In the genomic region with DNA sequence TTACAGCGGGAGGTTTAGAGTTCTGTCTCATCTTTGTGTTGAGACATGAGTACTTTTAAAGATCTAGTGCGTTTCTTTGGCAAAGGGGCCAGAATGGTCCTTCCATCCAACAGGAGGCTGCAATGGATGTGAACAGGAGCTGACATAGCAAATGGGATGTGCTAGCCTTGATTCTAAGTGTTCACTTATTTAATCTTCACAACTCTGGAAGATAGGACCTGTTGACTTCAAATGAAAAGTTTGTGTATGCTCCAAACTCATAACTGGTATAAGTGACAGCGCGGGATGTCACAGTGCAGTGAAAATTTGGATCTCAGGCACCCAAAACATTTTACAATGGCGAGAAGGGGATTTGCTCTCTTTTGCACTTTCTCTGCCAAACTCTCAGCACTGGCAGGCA, we compare ENCODE assay signal across 7 mouse cellular contexts. TPM values are rescaled to one million over a fixed set of nuclear protein-coding genes. Genes with fewer than 3 reads are reported as not detected.
A peak's percentile ranks its signal among the peaks of the same experiment; 100 is the strongest.
DNase-seq lines count a peak whose midpoint lies in the region; ATAC-seq and TF ChIP-seq lines count a peak whose summit lies in the region.

No protein-coding gene starts in this region.

- H3K4me3 ChIP-seq in lung, embryonic 14.5 days (ENCODE audit: low read depth, low read length): peak overlapping the region; percentile 44
- peak overlapping the region; percentile 46 for H3K4me3 ChIP-seq in forebrain, embryonic 15.5 days
- H3K4me3 ChIP-seq in limb, embryonic 13.5 days: peak overlapping the region; percentile 66
- H3K4me3 ChIP-seq in stomach, embryonic 14.5 days (ENCODE audit: low read depth, low read length): peak overlapping the region; percentile 44

- no peaks in the 10 kb centered on the region for H3K9me3 ChIP-seq in lung, embryonic 14.5 days (ENCODE audit: low read depth, low read length)
- no peaks in the 10 kb centered on the region for H3K9me3 ChIP-seq in forebrain, embryonic 15.5 days
- no peaks in the 10 kb centered on the region for H3K9me3 ChIP-seq in limb, embryonic 13.5 days
- no peaks in the 10 kb centered on the region for H3K9me3 ChIP-seq in stomach, embryonic 14.5 days (ENCODE audit: control insufficient read depth, low read depth, low read length)

- peaks cover 36% of the 10 kb centered on the region for H3K27me3 ChIP-seq in lung, embryonic 14.5 days (ENCODE audit: insufficient read depth, low read length)
- peaks cover 20% of the 10 kb centered on the region for H3K27me3 ChIP-seq in forebrain, embryonic 15.5 days
- H3K27me3 ChIP-seq in limb, embryonic 13.5 days: peaks cover 9% of the 10 kb centered on the region
- peaks cover 12% of the 10 kb centered on the region for H3K27me3 ChIP-seq in stomach, embryonic 14.5 days (ENCODE audit: control insufficient read depth, insufficient read depth, low read length)

- no peak for ATAC-seq in lung, embryonic 14.5 days (ENCODE audit: insufficient read depth)
- ATAC-seq in forebrain, embryonic 15.5 days (replicated peaks): no peak
- ATAC-seq in limb, embryonic 13.5 days (ENCODE audit: low FRiP score, low read depth): no peak
- ATAC-seq in stomach, embryonic 14.5 days (ENCODE audit: insufficient number of reproducible peaks, insufficient read depth, low FRiP score, low read depth): no peak

- WGBS in lung, embryonic 14.5 days: 23% methylated on average over 5 of the region's 5 CpGs
- 28% methylated on average over 5 of the region's 5 CpGs for WGBS in forebrain, embryonic 15.5 days
- 22% methylated on average over 5 of the region's 5 CpGs for WGBS in limb, embryonic 13.5 days
- 28% methylated on average over 5 of the region's 5 CpGs for WGBS in stomach, embryonic 14.5 days

- H3K27ac ChIP-seq in lung, embryonic 14.5 days (ENCODE audit: low read depth): no peak overlapping the region
- H3K27ac ChIP-seq in forebrain, embryonic 15.5 days (replicated peaks): no peak overlapping the region
- H3K27ac ChIP-seq in limb, embryonic 13.5 days: peak overlapping the region; percentile 88
- H3K27ac ChIP-seq in stomach, embryonic 14.5 days (ENCODE audit: low read length): no peak overlapping the region

- no peaks in the 10 kb centered on the region for H3K36me3 ChIP-seq in lung, embryonic 14.5 days (ENCODE audit: insufficient read depth)
- H3K36me3 ChIP-seq in forebrain, embryonic 15.5 days: no peaks in the 10 kb centered on the region
- H3K36me3 ChIP-seq in limb, embryonic 13.5 days: no peaks in the 10 kb centered on the region
- H3K36me3 ChIP-seq in stomach, embryonic 14.5 days (ENCODE audit: control insufficient read depth, insufficient read depth, low read length): no peaks in the 10 kb centered on the region

- H3K9ac ChIP-seq in lung, embryonic 14.5 days: no peak overlapping the region
- no peak overlapping the region for H3K9ac ChIP-seq in forebrain, embryonic 15.5 days (replicated peaks)
- H3K9ac ChIP-seq in limb, embryonic 13.5 days: peak overlapping the region; percentile 80
- H3K9ac ChIP-seq in stomach, embryonic 14.5 days (replicated peaks; ENCODE audit: low read depth, low read length): no peak overlapping the region

- no peak for TF ChIP-seq CTCF in lung, embryonic 14.5 days (IDR thresholded peaks at IDR 0.05; ENCODE audit: low read depth)

- peaks cover 15% of the 10 kb centered on the region for H3K4me1 ChIP-seq in lung, embryonic 14.5 days (ENCODE audit: insufficient read depth)
- peaks cover 37% of the 10 kb centered on the region for H3K4me1 ChIP-seq in forebrain, embryonic 15.5 days
- peaks cover 17% of the 10 kb centered on the region for H3K4me1 ChIP-seq in limb, embryonic 13.5 days
- H3K4me1 ChIP-seq in stomach, embryonic 14.5 days (ENCODE audit: control insufficient read depth, insufficient read depth, low read length): peaks cover 5% of the 10 kb centered on the region; the same call in 1 of the 2 replicates

- H3K4me2 ChIP-seq in lung, embryonic 14.5 days: peak overlapping the region; percentile 90
- peak overlapping the region; percentile 96 for H3K4me2 ChIP-seq in forebrain, embryonic 15.5 days (replicated peaks)
- H3K4me2 ChIP-seq in limb, embryonic 13.5 days (replicated peaks): peak overlapping the region; percentile 89
- peak overlapping the region; percentile 90 for H3K4me2 ChIP-seq in stomach, embryonic 14.5 days (replicated peaks; ENCODE audit: low read depth, low read length)

- peak; percentile 12 for DNase-seq in lung, embryonic 14.5 days
- no peak for DNase-seq in lung, postnatal 36 days
- no peak for DNase-seq in thymus, postnatal 4 days
- DNase-seq in cerebellum, adult 8-10 months: no peak

RNA-seq across cellular contexts. Expression of gene Dkk2, which starts 1.4 kb away (rescaled TPM):
- polyA plus RNA-seq in lung, embryonic 14.5 days (2014; fragmentation: Nextera tagmentation; extraction: Ambion mirVana): 1.9 and 2.1 TPM in 2 replicates
- 1.3 and 1.8 TPM in 2 replicates for polyA plus RNA-seq in forebrain, embryonic 15.5 days (2015; fragmentation: Nextera tagmentation; extraction: Ambion mirVana)
- polyA plus RNA-seq in limb, embryonic 13.5 days (2015; fragmentation: Nextera tagmentation; extraction: Ambion mirVana): 66.6 and 71.3 TPM in 2 replicates
- 9.6 and 11.0 TPM in 2 replicates for polyA plus RNA-seq in stomach, embryonic 14.5 days (2014; fragmentation: Nextera tagmentation; extraction: Ambion mirVana)
